Mouse (Mus musculus): ENCODE measurements around the gene Slco2a1.

DNA sequence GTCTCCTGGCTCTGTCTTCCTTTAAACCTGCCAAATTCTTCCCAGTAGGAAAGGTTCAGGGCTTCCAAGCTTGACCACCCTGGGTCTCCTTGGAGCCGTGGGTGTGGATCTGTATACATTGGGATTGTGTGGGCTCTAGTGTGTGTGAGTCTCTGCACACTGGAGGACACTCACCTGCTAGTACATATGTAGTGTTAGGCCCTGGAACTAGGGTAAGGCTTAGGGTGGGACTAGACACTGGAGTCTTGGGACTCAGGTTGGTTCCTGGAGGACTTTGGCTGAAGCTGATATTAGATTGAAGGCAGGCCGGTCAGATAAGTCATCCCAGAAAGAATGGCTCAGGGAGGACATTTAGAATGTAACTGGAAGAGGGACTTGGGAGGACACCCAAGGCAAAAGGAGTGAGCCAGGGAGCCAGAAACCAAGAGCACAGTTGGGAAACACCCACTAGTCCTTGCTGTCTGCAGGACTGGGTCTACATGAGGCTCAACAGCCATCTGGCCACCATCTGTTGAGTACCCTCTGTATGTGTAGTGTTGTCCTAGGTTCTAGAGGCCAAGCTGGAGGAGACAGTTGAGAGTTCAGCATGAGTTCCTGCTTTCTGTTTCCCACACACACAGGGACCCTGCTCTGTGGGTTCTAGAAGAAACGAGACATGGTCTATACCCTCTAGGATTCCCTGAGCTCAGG, 9.4 kb upstream of the Slco2a1 start:
- no peak for TF ChIP-seq POLR2A (IDR thresholded peaks at IDR 0.05; ENCODE audit: borderline replicate concordance, extremely low read depth, insufficient read depth, insufficient read length, poor library complexity, severe bottlenecking)
- TF ChIP-seq CTCF (IDR thresholded peaks at IDR 0.05; ENCODE audit: borderline replicate concordance, extremely low read depth, insufficient read depth, insufficient read length): no peak

Data from brain, embryonic 14.5 days (tissue).